Mouse (Mus musculus) hindbrain, embryonic 10.5 days (tissue): ENCODE data around the gene Rmdn3. TPM values are rescaled to one million over a fixed set of nuclear protein-coding genes. Genes with fewer than 3 reads are reported as not detected.

Experiments used
- DNase-seq: peaks from one replicate; pipeline ENCODE4 v3.0.0-alpha.2; 2017; ENCODE audit warnings: low spot score
- H3K27ac ChIP-seq: fragments of 300-500 bp; sonication (generic); 2 replicates; pipeline ENCODE4 v1.5.1; 2016; ENCODE audit warnings: mild to moderate bottlenecking, moderate library complexity
- H3K27me3 ChIP-seq: fragments of 300-500 bp; sonication (generic); 2 replicates; pipeline ENCODE4 v1.6.1; 2016; ENCODE audit warnings: mild to moderate bottlenecking; ENCODE audit not compliant: poor library complexity, insufficient read depth, severe bottlenecking
- H3K36me3 ChIP-seq: fragments of 300-500 bp; sonication (generic); 2 replicates; pipeline ENCODE4 v1.6.1; 2016; ENCODE audit warnings: mild to moderate bottlenecking, moderate library complexity
- H3K4me1 ChIP-seq: fragments of 300-500 bp; sonication (generic); replicated peaks from 2 replicates; pipeline ENCODE4 v1.6.1; 2016; ENCODE audit warnings: mild to moderate bottlenecking
- H3K4me3 ChIP-seq: fragments of 300-500 bp; sonication (generic); 2 replicates; pipeline ENCODE4 v1.5.1; 2016; ENCODE audit warnings: mild to moderate bottlenecking, moderate library complexity
- H3K9me3 ChIP-seq: fragments of 300-500 bp; sonication (generic); 2 replicates; pipeline ENCODE4 v1.6.1; 2016; ENCODE audit warnings: mild to moderate bottlenecking, moderate library complexity
- WGBS: fragments of 180-500 bp; shearing (Covaris S2); methylation state at CpG from one replicate; pipeline ENCODE4 v1.1.7; 2016; 5-methylcytosine and 5-hydroxymethylcytosine counted together
- polyA plus RNA-seq: library from polyadenylated mRNA; unstranded; fragments of >200 nt; fragmentation: Nextera tagmentation; extraction: Ambion mirVana; gene quantifications from 2 replicates; pipeline ENCODE4 v1.2.1, GENCODE M21; 2016

The Rmdn3 gene
- polyA plus RNA-seq, 1 experiment from 2014 or later: 43.6 TPM

GRCm38 (mm10) chr2:119112438-119113112 is 44.3 kb downstream of the Rmdn3 start, which contains the start of gene Rad51:
Gene Rad51, plus strand, starts transcription at chr2:119112793.
- peaks cover 35% of the 10 kb centered on the region for H3K36me3 ChIP-seq
- H3K4me3 ChIP-seq: peak within 1 kb of the TSS; percentile 79
- WGBS: under 1% methylated on average over 51 of the region's 51 CpGs
- no peaks in the 10 kb centered on the region for H3K27me3 ChIP-seq
- peaks cover 19% of the 10 kb centered on the region for H3K4me1 ChIP-seq
- peak within 1 kb of the TSS; percentile 92 for H3K27ac ChIP-seq
- peak; percentile 89 for DNase-seq
- H3K9me3 ChIP-seq: no peaks in the 10 kb centered on the region

GRCm38 (mm10) chr2:119111060-119111459 is 45.8 kb downstream of the Rmdn3 start:
- Histone ChIP-seq H3K9me3 (no peaks in the 10 kb centered on the region), H3K27ac (no peak overlapping the region), H3K36me3 (peaks cover 29% of the 10 kb centered on the region), H3K27me3 (no peaks in the 10 kb centered on the region), H3K4me1 (peaks cover 19% of the 10 kb centered on the region), H3K4me3 (no peak overlapping the region)
- WGBS: 91% methylated on average over 3 of the region's 3 CpGs
- DNase-seq: no peak

GRCm38 (mm10) chr2:119108554-119108953 is 48.3 kb downstream of the Rmdn3 start:
- Histone ChIP-seq H3K36me3 (peaks cover 44% of the 10 kb centered on the region), H3K27ac (no peak overlapping the region), H3K27me3 (no peaks in the 10 kb centered on the region), H3K4me3 (no peak overlapping the region), H3K9me3 (no peaks in the 10 kb centered on the region), H3K4me1 (peaks cover 13% of the 10 kb centered on the region)
- WGBS: 66% methylated on average over 4 of the region's 4 CpGs
- DNase-seq: peak; percentile 31

- H3K36me3 ChIP-seq: peaks cover 64% of the 10 kb centered on the region
- H3K4me1 ChIP-seq: peaks cover under 1% of the 10 kb centered on the region; the same call in 1 of the 2 replicates
- no peak for DNase-seq
- H3K27me3 ChIP-seq: no peaks in the 10 kb centered on the region
- H3K4me3 ChIP-seq: no peak overlapping the region
- WGBS: 79% methylated on average over 5 of the region's 5 CpGs
- H3K9me3 ChIP-seq: no peaks in the 10 kb centered on the region
- H3K27ac ChIP-seq: no peak overlapping the region
Measured at GRCm38 (mm10) chr2:119106583-119106982, 50.3 kb downstream of the Rmdn3 start.

GRCm38 (mm10) chr2:119101552-119101951 is 55.3 kb downstream of the Rmdn3 start:
- H3K4me3 ChIP-seq: no peak overlapping the region
- DNase-seq: no peak
- H3K27me3 ChIP-seq: no peaks in the 10 kb centered on the region
- no peaks in the 10 kb centered on the region for H3K4me1 ChIP-seq
- H3K9me3 ChIP-seq: no peaks in the 10 kb centered on the region
- H3K27ac ChIP-seq: no peak overlapping the region
- H3K36me3 ChIP-seq: peaks cover 76% of the 10 kb centered on the region

Other genes with a start within 250 kb of the Rmdn3 start
- gene Chst14, start 230.5 kb downstream of the Rmdn3 start, polyA plus RNA-seq: 17.2 and 20.6 TPM in 2 replicates
- 22.8 and 26.0 TPM in 2 replicates for gene Ccdc32, start 127.6 kb downstream of the Rmdn3 start, polyA plus RNA-seq
- 8.0 and 8.3 TPM in 2 replicates for gene Rpusd2, start 122.2 kb downstream of the Rmdn3 start, polyA plus RNA-seq
- 39.9 and 57.6 TPM in 2 replicates for gene Knl1, start 109.9 kb downstream of the Rmdn3 start, polyA plus RNA-seq
- gene Rad51, start 44.2 kb downstream of the Rmdn3 start, polyA plus RNA-seq: 61.6 and 87.3 TPM in 2 replicates
- 3.3 and 6.1 TPM in 2 replicates for gene Gchfr, start 10.7 kb upstream of the Rmdn3 start, polyA plus RNA-seq
- 0.75 and 0.85 TPM in 2 replicates for gene Gm14137, start 17.5 kb upstream of the Rmdn3 start, polyA plus RNA-seq
- 52.2 and 57.4 TPM in 2 replicates for gene Zfyve19, start 51.6 kb upstream of the Rmdn3 start, polyA plus RNA-seq
- gene Dnajc17, start 51.8 kb upstream of the Rmdn3 start, polyA plus RNA-seq: 22.9 and 24.9 TPM in 2 replicates
- not detected in 2 replicates for gene Ppp1r14d, start 72.9 kb upstream of the Rmdn3 start, polyA plus RNA-seq
- gene Spint1, start 80.3 kb upstream of the Rmdn3 start, polyA plus RNA-seq: 5.4 and 8.2 TPM in 2 replicates
- gene Rhov, start 114.2 kb upstream of the Rmdn3 start, polyA plus RNA-seq: 1.2 and 3.8 TPM in 2 replicates
- 23.1 and 26.7 TPM in 2 replicates for gene Vps18, start 131.7 kb upstream of the Rmdn3 start, polyA plus RNA-seq
- gene Dll4, start 168.8 kb upstream of the Rmdn3 start, polyA plus RNA-seq: 4.7 and 5.8 TPM in 2 replicates
- 0.67 and 0.81 TPM in 2 replicates for gene Chac1, start 194.2 kb upstream of the Rmdn3 start, polyA plus RNA-seq